Mouse (Mus musculus) embryonic facial prominence, embryonic 12.5 days (tissue): ENCODE measurements around the gene Igsf10. TPM values are rescaled to one million over a fixed set of nuclear protein-coding genes. Genes with fewer than 3 reads are reported as not detected.

Source experiments
- ATAC-seq: fragments of 200-750 bp; cut with Nextera tagmentation; 2 replicates; pipeline ENCODE4 v1.8.0; 2017; ENCODE audit not compliant: insufficient number of reproducible peaks, insufficient read depth, low FRiP score, low TSS enrichment
- H3K27ac ChIP-seq: fragments of 300-500 bp; sonication (generic); 2 replicates; pipeline ENCODE4 v1.5.1; 2016; ENCODE audit warnings: mild to moderate bottlenecking
- H3K27me3 ChIP-seq: fragments of 300-500 bp; sonication (generic); 2 replicates; pipeline ENCODE4 v1.6.1; 2016; ENCODE audit warnings: mild to moderate bottlenecking, moderate library complexity
- H3K36me3 ChIP-seq: fragments of 300-500 bp; sonication (generic); 2 replicates; pipeline ENCODE4 v1.6.1; 2016; ENCODE audit warnings: mild to moderate bottlenecking
- H3K4me1 ChIP-seq: fragments of 300-500 bp; sonication (generic); 2 replicates; pipeline ENCODE4 v1.6.1; 2016
- H3K4me2 ChIP-seq: fragments of 300-500 bp; sonication (generic); replicated peaks from 2 replicates; pipeline ENCODE4 v1.6.1; 2016; ENCODE audit warnings: mild to moderate bottlenecking, moderate library complexity
- H3K4me3 ChIP-seq: fragments of 300-500 bp; sonication (generic); 2 replicates; pipeline ENCODE4 v1.5.1; 2016; ENCODE audit warnings: mild to moderate bottlenecking
- H3K9ac ChIP-seq: fragments of 300-500 bp; sonication (generic); 2 replicates; pipeline ENCODE4 v1.6.1; 2016; ENCODE audit warnings: mild to moderate bottlenecking, moderate library complexity
- H3K9me3 ChIP-seq: fragments of 300-500 bp; sonication (generic); 2 replicates; pipeline ENCODE4 v1.6.1; 2016; ENCODE audit warnings: mild to moderate bottlenecking, moderate library complexity
- WGBS: fragments of 180-500 bp; shearing (Covaris S2); methylation state at CpG from one replicate; pipeline ENCODE4 v1.1.7; 2016; 5-methylcytosine and 5-hydroxymethylcytosine counted together
- polyA plus RNA-seq: library from polyadenylated mRNA; unstranded; fragments of >200 nt; fragmentation: Nextera tagmentation; extraction: Ambion mirVana; gene quantifications from 2 replicates; pipeline ENCODE4 v1.2.1, GENCODE M21; 2016

Igsf10 gene
- polyA plus RNA-seq, 1 experiment from 2014 or later, result 17.3 TPM

- no peaks in the 10 kb centered on the region for H3K27me3 ChIP-seq
- H3K9ac ChIP-seq, result no peak overlapping the region
- ATAC-seq, result no peak
- no peaks in the 10 kb centered on the region for H3K9me3 ChIP-seq
- H3K4me1 ChIP-seq, result no peaks in the 10 kb centered on the region
- no peak overlapping the region for H3K4me2 ChIP-seq
- H3K36me3 ChIP-seq, result peaks cover 61% of the 10 kb centered on the region
- 63% methylated on average over 2 of the region's 2 CpGs for WGBS
- H3K4me3 ChIP-seq, result no peak overlapping the region
- H3K27ac ChIP-seq, result no peak overlapping the region
Observed at GRCm38 (mm10) chr3:59328526-59328925, 15.7 kb downstream of the Igsf10 start.

- no peak overlapping the region for H3K4me3 ChIP-seq
- no peaks in the 10 kb centered on the region for H3K27me3 ChIP-seq
- 40% methylated on average over 7 of the region's 7 CpGs for WGBS
- H3K4me1 ChIP-seq, result no peaks in the 10 kb centered on the region
- no peaks in the 10 kb centered on the region for H3K9me3 ChIP-seq
- H3K9ac ChIP-seq, result no peak overlapping the region
- no peak overlapping the region for H3K4me2 ChIP-seq
- ATAC-seq, result no peak
- peaks cover 41% of the 10 kb centered on the region for H3K36me3 ChIP-seq
- H3K27ac ChIP-seq, result no peak overlapping the region
Observed at GRCm38 (mm10) chr3:59321278-59321876, 22.8 kb downstream of the Igsf10 start.

GRCm38 (mm10) chr3:59316077-59316476 is 28.1 kb downstream of the Igsf10 start:
- no peak overlapping the region for H3K4me3 ChIP-seq
- H3K36me3 ChIP-seq, result peaks cover 44% of the 10 kb centered on the region
- no peak overlapping the region for H3K9ac ChIP-seq
- no peaks in the 10 kb centered on the region for H3K4me1 ChIP-seq
- H3K9me3 ChIP-seq, result no peaks in the 10 kb centered on the region
- H3K27ac ChIP-seq, result no peak overlapping the region
- H3K4me2 ChIP-seq, result no peak overlapping the region
- WGBS, result 88% methylated on average over 7 of the region's 7 CpGs
- no peaks in the 10 kb centered on the region for H3K27me3 ChIP-seq
- ATAC-seq, result no peak

GRCm38 (mm10) chr3:59312610-59313009 is 31.6 kb downstream of the Igsf10 start:
- H3K9me3 ChIP-seq, result no peaks in the 10 kb centered on the region
- 85% methylated on average over 10 of the region's 10 CpGs for WGBS
- H3K27ac ChIP-seq, result no peak overlapping the region
- H3K36me3 ChIP-seq, result peaks cover 18% of the 10 kb centered on the region
- ATAC-seq, result no peak
- no peak overlapping the region for H3K4me2 ChIP-seq
- H3K27me3 ChIP-seq, result no peaks in the 10 kb centered on the region
- no peak overlapping the region for H3K4me3 ChIP-seq
- H3K9ac ChIP-seq, result no peak overlapping the region
- no peaks in the 10 kb centered on the region for H3K4me1 ChIP-seq

- Histone ChIP-seq H3K9ac (no peak overlapping the region), H3K4me3 (no peak overlapping the region), H3K27ac (no peak overlapping the region), H3K4me2 (no peak overlapping the region), H3K36me3 (no peaks in the 10 kb centered on the region), H3K4me1 (no peaks in the 10 kb centered on the region), H3K9me3 (no peaks in the 10 kb centered on the region), H3K27me3 (no peaks in the 10 kb centered on the region)
- no peak for ATAC-seq
- 85% methylated on average over 2 of the region's 2 CpGs for WGBS
Observed at GRCm38 (mm10) chr3:59305518-59305917, 38.7 kb downstream of the Igsf10 start.

GRCm38 (mm10) chr3:59304944-59305343 is 39.2 kb downstream of the Igsf10 start:
- Histone ChIP-seq H3K4me3 (no peak overlapping the region), H3K4me2 (no peak overlapping the region), H3K27me3 (no peaks in the 10 kb centered on the region), H3K27ac (no peak overlapping the region), H3K9ac (no peak overlapping the region), H3K9me3 (no peaks in the 10 kb centered on the region), H3K36me3 (no peaks in the 10 kb centered on the region), H3K4me1 (no peaks in the 10 kb centered on the region)
- ATAC-seq, result no peak
- 89% methylated on average over 5 of the region's 5 CpGs for WGBS

- Histone ChIP-seq H3K9ac (no peak overlapping the region), H3K4me2 (no peak overlapping the region), H3K27me3 (no peaks in the 10 kb centered on the region), H3K4me1 (0 out of 2 replicates have a peak, but pooled peaks cover 3% of the 10 kb centered on the region), H3K36me3 (no peaks in the 10 kb centered on the region), H3K4me3 (no peak overlapping the region), H3K9me3 (no peaks in the 10 kb centered on the region), H3K27ac (no peak overlapping the region)
- no peak for ATAC-seq
- WGBS, result 80% methylated on average over 16 of the region's 16 CpGs
Observed at GRCm38 (mm10) chr3:59297653-59298052, 46.5 kb downstream of the Igsf10 start.

GRCm38 (mm10) chr3:59296563-59297130 is 47.5 kb downstream of the Igsf10 start:
- Histone ChIP-seq H3K9ac (no peak overlapping the region), H3K27me3 (no peaks in the 10 kb centered on the region), H3K36me3 (no peaks in the 10 kb centered on the region), H3K4me2 (no peak overlapping the region), H3K9me3 (no peaks in the 10 kb centered on the region), H3K27ac (no peak overlapping the region), H3K4me1 (0 out of 2 replicates have a peak, but pooled peaks cover 3% of the 10 kb centered on the region), H3K4me3 (no peak overlapping the region)
- WGBS, result 74% methylated on average over 5 of the region's 5 CpGs
- ATAC-seq, result no peak

GRCm38 (mm10) chr3:59295699-59296562 is 48.3 kb downstream of the Igsf10 start:
- Histone ChIP-seq H3K36me3 (no peaks in the 10 kb centered on the region), H3K27me3 (no peaks in the 10 kb centered on the region), H3K27ac (peak overlapping the region; percentile 69), H3K9me3 (no peaks in the 10 kb centered on the region), H3K9ac (no peak overlapping the region), H3K4me1 (0 out of 2 replicates have a peak, but pooled peaks cover 3% of the 10 kb centered on the region), H3K4me2 (no peak overlapping the region), H3K4me3 (no peak overlapping the region)
- ATAC-seq, result no peak
- 68% methylated on average over 16 of the region's 16 CpGs for WGBS

- H3K27ac ChIP-seq, result no peak overlapping the region
- H3K9ac ChIP-seq, result no peak overlapping the region
- 0 out of 2 replicates have a peak, but pooled peaks cover 3% of the 10 kb centered on the region for H3K4me1 ChIP-seq
- no peak overlapping the region for H3K4me3 ChIP-seq
- no peaks in the 10 kb centered on the region for H3K27me3 ChIP-seq
- H3K4me2 ChIP-seq, result no peak overlapping the region
- ATAC-seq, result no peak
- 88% methylated on average over 5 of the region's 5 CpGs for WGBS
- H3K9me3 ChIP-seq, result no peaks in the 10 kb centered on the region
- no peaks in the 10 kb centered on the region for H3K36me3 ChIP-seq
Observed at GRCm38 (mm10) chr3:59293437-59294199, 50.6 kb downstream of the Igsf10 start.

GRCm38 (mm10) chr3:59290551-59290950 is 53.6 kb downstream of the Igsf10 start:
- Histone ChIP-seq H3K9ac (no peak overlapping the region), H3K4me3 (no peak overlapping the region), H3K4me1 (no peaks in the 10 kb centered on the region), H3K4me2 (no peak overlapping the region), H3K9me3 (no peaks in the 10 kb centered on the region), H3K27ac (no peak overlapping the region), H3K27me3 (no peaks in the 10 kb centered on the region), H3K36me3 (no peaks in the 10 kb centered on the region)
- ATAC-seq, result no peak
- 57% methylated on average over 2 of the region's 2 CpGs for WGBS
